19 mouse cellular contexts compared by ENCODE assay signal in genomic region chr19:16270236-16270635, GRCm38 (mm10).
"Had no signal": no experiment of that assay in that cellular context is flagged by ENCODE, and none has a peak within 500 bp of the region (broad histone marks: within the 10 kb centered on the region; RNA-seq: fewer than 3 reads in every experiment).

No protein-coding gene starts in this region.

- H3K4me1 ChIP-seq: liver, embryonic 15.5 days had no signal

- H3K27me3 ChIP-seq: liver, embryonic 13.5 days; liver, embryonic 15.5 days; lung, embryonic 15.5 days; megakaryocyte, embryonic 14.5 days; midbrain, embryonic 13.5 days; midbrain, embryonic 15.5 days; neural tube, embryonic 12.5 days; stomach, embryonic 15.5 days had no signal

- H3K4me2 ChIP-seq: liver, embryonic 13.5 days; liver, embryonic 15.5 days; lung, embryonic 15.5 days; midbrain, embryonic 11.5 days; midbrain, embryonic 13.5 days; midbrain, embryonic 15.5 days; neural tube, embryonic 12.5 days; stomach, embryonic 15.5 days had no signal

- H3K9ac ChIP-seq: liver, embryonic 13.5 days; liver, embryonic 15.5 days; liver, postnatal 0 days; lung, embryonic 15.5 days; midbrain, embryonic 13.5 days; midbrain, embryonic 15.5 days; neural tube, embryonic 12.5 days; stomach, embryonic 15.5 days had no signal

- H3K36me3 ChIP-seq: liver, embryonic 13.5 days; liver, embryonic 15.5 days; lung, embryonic 15.5 days; midbrain, embryonic 13.5 days; midbrain, embryonic 15.5 days; neural tube, embryonic 12.5 days; stomach, embryonic 15.5 days had no signal

- H3K4me3 ChIP-seq: liver, embryonic 13.5 days; liver, embryonic 15.5 days; lung, embryonic 15.5 days; megakaryocyte, embryonic 14.5 days; midbrain, embryonic 13.5 days; midbrain, embryonic 15.5 days; neural tube, embryonic 12.5 days; stomach, embryonic 15.5 days had no signal

- H3K27ac ChIP-seq: liver, embryonic 13.5 days; liver, embryonic 15.5 days; lung, embryonic 15.5 days; macrophage; midbrain, embryonic 13.5 days; midbrain, embryonic 15.5 days; neural tube, embryonic 12.5 days; stomach, embryonic 15.5 days had no signal

- ATAC-seq: liver, postnatal 0 days; lung, postnatal 0 days; midbrain, embryonic 13.5 days; midbrain, embryonic 15.5 days had no signal

- H3K9me3 ChIP-seq: liver, embryonic 13.5 days; liver, embryonic 15.5 days; lung, embryonic 15.5 days; megakaryocyte, embryonic 14.5 days; midbrain, embryonic 13.5 days; midbrain, embryonic 15.5 days; neural tube, embryonic 12.5 days; stomach, embryonic 15.5 days had no signal

- DNase-seq: liver, embryonic 13.5 days; liver, postnatal 0 days; lung, adult 2 months; lung, postnatal 14 days; lung, postnatal 36 days; right cerebral cortex, postnatal 14 days; thymus, adult 18-20 months; thymus, postnatal 14 days; thymus, postnatal 36 days had no signal
